Mouse (Mus musculus): ENCODE measurements at regions not wholly inside any gene's neighbourhood (a gene's known extent, or its start where the extent isn't known, plus 50 kb on each side); places are given as distances from the start of the nearest gene placed in this dataset.
A peak's percentile ranks its signal among the peaks of the same experiment; 100 is the strongest.

DNA sequence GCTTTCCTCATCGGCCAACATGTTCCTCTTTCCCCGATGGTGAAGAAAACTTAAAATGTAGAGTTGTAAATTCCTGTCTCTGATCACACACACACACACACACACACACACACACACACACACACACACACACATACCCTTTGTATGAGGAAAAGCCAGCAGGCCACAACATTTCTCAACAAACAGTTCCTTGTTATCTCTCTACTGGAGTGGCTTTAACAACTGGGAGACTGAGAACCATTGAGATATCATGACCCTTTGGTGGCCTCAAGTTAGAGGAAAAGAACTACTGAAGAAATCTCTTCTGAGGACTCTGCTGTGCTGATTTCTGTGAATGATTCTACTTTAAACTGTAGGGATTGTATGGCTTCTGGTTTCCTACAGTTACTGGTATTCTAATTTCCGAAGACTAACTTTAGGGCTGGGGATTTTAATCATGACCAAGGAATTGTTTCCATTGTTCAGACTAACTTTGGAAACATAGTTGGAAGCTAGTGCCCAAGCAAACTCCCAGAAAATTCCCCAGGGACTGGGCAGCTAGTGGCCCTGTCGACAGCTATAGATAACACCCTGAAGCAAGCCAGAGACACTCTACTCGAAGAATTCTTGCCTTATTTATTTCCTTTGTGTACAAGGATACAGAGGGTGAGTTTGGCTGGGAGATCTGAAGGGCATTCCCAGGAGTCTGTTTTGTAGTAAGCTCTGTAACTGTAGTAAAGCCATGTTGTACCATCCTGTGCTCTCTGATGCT is 516.0 kb downstream of the 1700129C05Rik start:
- in situ Hi-C loops (cut with MboI; ENCODE audit: low pct_ligation_motif_present, low pct_unique_long_range_greater_than_20kb, low sequenced_read_pairs) (no loop called here), dilution Hi-C loops (cut with MboI; ENCODE audit: extremely low pct_ligation_motif_present, extremely low pct_unique_long_range_greater_than_20kb, low sequenced_read_pairs) (no loop called here)
- no peak overlapping the region for H3K9ac ChIP-seq (ENCODE audit: insufficient read depth, low read depth)
- no peaks in the 10 kb centered on the region for H3K9me3 ChIP-seq (replicated peaks; ENCODE audit: low read length)
- no peaks in the 10 kb centered on the region for H3K36me3 ChIP-seq (replicated peaks in 1 of 2; ENCODE audit: control insufficient read depth in 1 of 2, insufficient read depth in 1 of 2, low read length in 1 of 2)
- no peak overlapping the region for H3K27ac ChIP-seq (ENCODE audit: insufficient read depth, low read depth)
- peaks cover 2% of the 10 kb centered on the region for H3K27me3 ChIP-seq (replicated peaks)
- TF ChIP-seq GABPA (IDR thresholded peaks at IDR 0.05; ENCODE audit: insufficient replicate concordance, low read depth, low read length): no peak
- TF ChIP-seq MAX (IDR thresholded peaks at IDR 0.05; ENCODE audit: low read length): no peak
- no peak for TF ChIP-seq JUN (IDR thresholded peaks at IDR 0.05; ENCODE audit: insufficient read depth, low read depth, low read length)
- TF ChIP-seq CHD1 (IDR thresholded peaks at IDR 0.05; ENCODE audit: low read depth, low read length): no peak
- TF ChIP-seq UBTF (IDR thresholded peaks at IDR 0.05; ENCODE audit: low read depth, low read length): no peak
- no peak for TF ChIP-seq PAX5 (IDR thresholded peaks at IDR 0.05; ENCODE audit: low read length)
- TF ChIP-seq ZKSCAN1 (IDR thresholded peaks at IDR 0.05; ENCODE audit: borderline replicate concordance, low read depth, low read length): no peak
- no peak for TF ChIP-seq ELF1 (IDR thresholded peaks at IDR 0.05; ENCODE audit: low read depth, low read length)
- no peak for TF ChIP-seq RAD21 (IDR thresholded peaks at IDR 0.05; ENCODE audit: low read depth, low read length)
- no peak for TF ChIP-seq ETS1 (conservative IDR thresholded peaks at IDR 0.05; ENCODE audit: low read depth, low read length)
- TF ChIP-seq POLR2AphosphoS2 (IDR thresholded peaks at IDR 0.05; ENCODE audit: low read depth, low read length): no peak
- no peak for TF ChIP-seq MYC (IDR thresholded peaks at IDR 0.05; ENCODE audit: low read depth, low read length)
- no peak for TF ChIP-seq CHD2 (IDR thresholded peaks at IDR 0.05; ENCODE audit: low read length)
- TF ChIP-seq HCFC1 (IDR thresholded peaks at IDR 0.05; ENCODE audit: low read depth, low read length): no peak
- TF ChIP-seq NRF1 (IDR thresholded peaks at IDR 0.05; ENCODE audit: low read depth, low read length): no peak
- no peak for TF ChIP-seq IRF4 (IDR thresholded peaks at IDR 0.05; ENCODE audit: low read depth, low read length)
- no peak for TF ChIP-seq MEF2A (IDR thresholded peaks at IDR 0.05; ENCODE audit: borderline replicate concordance, low read depth, low read length)
- TF ChIP-seq TBP (conservative IDR thresholded peaks at IDR 0.05; ENCODE audit: low read depth, low read length): no peak
- H3K4me1 ChIP-seq (ENCODE audit: control insufficient read depth in 1 of 2, insufficient read depth in 2 of 2): no peaks in the 10 kb centered on the region
- H3K4me3 ChIP-seq (replicated peaks in 1 of 3; ENCODE audit: low read depth in 2 of 3, low read length in 2 of 3, poor library complexity in 1 of 3): no peak overlapping the region
- no peak overlapping the region for H3K4me2 ChIP-seq (ENCODE audit: insufficient read depth, low read depth, poor library complexity, severe bottlenecking)
- DNase-seq (ENCODE audit: extremely low read depth): no peak
- H3K79me2 ChIP-seq (replicated peaks; ENCODE audit: control insufficient read depth, extremely low read depth, insufficient read depth, poor library complexity, severe bottlenecking): no peaks in the 10 kb centered on the region

DNA sequence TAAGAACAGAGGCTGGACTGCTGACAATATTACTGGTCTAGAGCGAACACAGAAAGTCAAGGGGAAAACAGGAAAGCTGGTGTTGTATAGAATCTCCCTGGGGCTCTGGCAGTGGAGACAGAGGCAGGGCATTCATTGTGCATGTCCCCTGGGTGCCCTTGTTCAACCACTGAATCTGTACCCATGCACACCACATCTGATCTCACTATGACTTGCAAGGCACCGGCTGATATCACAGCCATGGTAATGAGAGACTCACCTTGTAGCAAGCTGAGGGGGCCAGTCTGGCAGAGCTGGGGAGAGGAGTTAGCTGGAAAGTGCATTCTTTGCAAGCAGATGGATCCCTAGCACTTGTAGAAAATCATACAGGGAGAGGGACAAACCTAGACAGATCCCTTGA is 522.5 kb downstream of the 1700129C05Rik start:
- peaks cover 2% of the 10 kb centered on the region for H3K27me3 ChIP-seq (replicated peaks)
- H3K4me1 ChIP-seq (ENCODE audit: control insufficient read depth in 1 of 2, insufficient read depth in 2 of 2): peaks cover 7 to 31% of the 10 kb centered on the region in 2 experiments; a peak in 3 of 4 replicates
- H3K9ac ChIP-seq (ENCODE audit: insufficient read depth, low read depth): no peak overlapping the region
- dilution Hi-C loops (cut with MboI; ENCODE audit: extremely low pct_ligation_motif_present, extremely low pct_unique_long_range_greater_than_20kb, low sequenced_read_pairs): no loop called here
- TF ChIP-seq IRF4 (IDR thresholded peaks at IDR 0.05; ENCODE audit: low read depth, low read length) (peak; percentile 56), BHLHE40 (IDR thresholded peaks at IDR 0.05; ENCODE audit: low read depth, low read length) (peak; percentile 50; the same call in 1 of the 2 replicates), ZC3H11A (IDR thresholded peaks at IDR 0.05; ENCODE audit: low read depth, low read length) (no peak), NRF1 (IDR thresholded peaks at IDR 0.05; ENCODE audit: low read depth, low read length) (no peak)
- peak; percentile 75 for DNase-seq (ENCODE audit: extremely low read depth)
- in situ Hi-C loops (cut with MboI; ENCODE audit: low pct_ligation_motif_present, low pct_unique_long_range_greater_than_20kb, low sequenced_read_pairs): no loop called here
- H3K4me2 ChIP-seq (ENCODE audit: insufficient read depth, low read depth, poor library complexity, severe bottlenecking): no peak overlapping the region
- H3K4me3 ChIP-seq (replicated peaks in 1 of 3; ENCODE audit: low read depth in 2 of 3, low read length in 2 of 3, poor library complexity in 1 of 3): no peak overlapping the region
- H3K79me2 ChIP-seq (replicated peaks; ENCODE audit: control insufficient read depth, extremely low read depth, insufficient read depth, poor library complexity, severe bottlenecking): no peaks in the 10 kb centered on the region
- no peaks in the 10 kb centered on the region for H3K9me3 ChIP-seq (replicated peaks; ENCODE audit: low read length)
- H3K36me3 ChIP-seq (replicated peaks in 1 of 2; ENCODE audit: control insufficient read depth in 1 of 2, insufficient read depth in 1 of 2, low read length in 1 of 2): no peaks in the 10 kb centered on the region
- no peak overlapping the region for H3K27ac ChIP-seq (ENCODE audit: insufficient read depth, low read depth)

Data from CH12.LX (cell line).